Mouse (Mus musculus): ENCODE data around the gene Nup85.

The Nup85 gene

GRCm38 (mm10) chr11:115632247-115632646, 68.0 kb downstream of the Nup85 start:
- DNase-seq (ENCODE audit: low spot score in 2 of 2), result no peak

GRCm38 (mm10) chr11:115632862-115633261, 68.6 kb downstream of the Nup85 start:
- no peak for DNase-seq (ENCODE audit: low spot score in 2 of 2)

Data from right cerebral cortex, postnatal 36 days (tissue).